Comparison of ENCODE assay signal across 8 mouse cellular contexts in the genomic region with DNA sequence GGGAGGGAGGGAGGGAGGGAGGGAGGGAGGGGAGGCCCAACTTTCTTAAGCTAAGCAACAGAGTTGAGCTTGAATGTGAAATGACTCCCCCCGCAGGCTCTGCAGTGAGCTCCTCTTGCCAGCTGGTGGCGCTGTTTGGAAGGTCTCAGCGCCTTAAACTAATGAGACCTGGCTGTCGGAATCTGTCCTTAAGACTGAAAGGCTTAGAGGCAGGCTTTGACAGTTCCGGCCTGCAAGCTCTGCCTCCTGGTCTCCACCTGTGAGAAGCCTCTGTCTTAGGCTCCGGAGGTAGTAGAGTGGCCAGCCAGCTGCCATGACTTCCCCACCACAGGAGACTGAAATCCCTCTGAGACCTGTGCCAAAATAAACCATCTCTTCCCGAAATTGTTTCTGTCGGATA. TPM values are rescaled to one million over a fixed set of nuclear protein-coding genes. Genes with fewer than 3 reads are reported as not detected.
DNase-seq lines count a peak whose midpoint lies in the region; ATAC-seq and TF ChIP-seq lines count a peak whose summit lies in the region.

No protein-coding gene starts in this region.

- ATAC-seq in lung, embryonic 14.5 days (ENCODE audit: insufficient read depth): peak; percentile 18; the same call in 1 of the 2 replicates

- intact Hi-C loops in heart, adult 2 months (cut with DNase I): loop anchor here (2.0 to 5.0 kb wide), 3 partner anchors 73 to 508 kb away; partner anchors contain the start of gene Igsf3

- H3K27ac ChIP-seq in heart, adult 2 months: no peak overlapping the region
- no peak overlapping the region for H3K27ac ChIP-seq in lung, embryonic 14.5 days (ENCODE audit: low read depth)

- no peaks in the 10 kb centered on the region for H3K79me2 ChIP-seq in heart, adult 2 months (replicated peaks; ENCODE audit: control insufficient read depth, insufficient read depth, low read length)

- peak; percentile 67 to 78 for DNase-seq in CD8-positive naive resting alpha-beta T cell, adult 2 months (ENCODE audit: low read depth in 2 of 2, low spot score in 2 of 2)
- DNase-seq in adrenal gland, adult 2 months: peak; percentile 60
- peak; percentile 87 for DNase-seq in embryo, embryonic 10.5 days (ENCODE audit: low spot score)
- DNase-seq in heart, adult 2 months: peak; percentile 65 to 79
- peak; percentile 71 for DNase-seq in kidney, postnatal 14 days
- peak; percentile 85 for DNase-seq in lung, embryonic 14.5 days
- DNase-seq in right cerebral cortex, postnatal 10 days (ENCODE audit: low spot score in 2 of 2): peak; percentile 70 to 79
- DNase-seq in adipocyte (ENCODE audit: low spot score): no peak

- H3K9ac ChIP-seq in heart, adult 2 months (ENCODE audit: low read depth, low read length): no peak overlapping the region
- H3K9ac ChIP-seq in lung, embryonic 14.5 days: no peak overlapping the region

- H3K4me1 ChIP-seq in heart, adult 2 months (ENCODE audit: control insufficient read depth, insufficient read depth, low read length): peaks cover 2% of the 10 kb centered on the region; the same call in 1 of the 2 replicates
- peaks cover 7% of the 10 kb centered on the region for H3K4me1 ChIP-seq in lung, embryonic 14.5 days (ENCODE audit: insufficient read depth)

- no peak overlapping the region for H3K4me3 ChIP-seq in heart, adult 2 months
- no peak overlapping the region for H3K4me3 ChIP-seq in lung, embryonic 14.5 days (ENCODE audit: low read depth, low read length)

- TF ChIP-seq CTCF in heart, adult 2 months (IDR thresholded peaks at IDR 0.05): peak; percentile 74
- peak; percentile 72 for TF ChIP-seq CTCF in lung, embryonic 14.5 days (IDR thresholded peaks at IDR 0.05; ENCODE audit: low read depth)

- TF ChIP-seq POLR2A in heart, adult 2 months (IDR thresholded peaks at IDR 0.05; ENCODE audit: insufficient read depth, low read depth, low read length): no peak

- 22% methylated on average over 8 of the region's 8 CpGs for WGBS in heart, adult 2 months
- 9% methylated on average over 8 of the region's 8 CpGs for WGBS in lung, embryonic 14.5 days

- no peaks in the 10 kb centered on the region for H3K9me3 ChIP-seq in lung, embryonic 14.5 days (ENCODE audit: low read depth, low read length)

- H3K36me3 ChIP-seq in heart, adult 2 months (ENCODE audit: control insufficient read depth, insufficient read depth, low read length): no peaks in the 10 kb centered on the region
- no peaks in the 10 kb centered on the region for H3K36me3 ChIP-seq in lung, embryonic 14.5 days (ENCODE audit: insufficient read depth)

- TF ChIP-seq EP300 in heart, adult 2 months (IDR thresholded peaks at IDR 0.05; ENCODE audit: insufficient read depth, low read depth, low read length): no peak

- H3K27me3 ChIP-seq in heart, adult 2 months (ENCODE audit: control insufficient read depth, insufficient read depth, low read length): no peaks in the 10 kb centered on the region
- H3K27me3 ChIP-seq in lung, embryonic 14.5 days (ENCODE audit: insufficient read depth, low read length): no peaks in the 10 kb centered on the region

- H3K4me2 ChIP-seq in lung, embryonic 14.5 days: no peak overlapping the region

RNA-seq across cellular contexts. Expression of gene Cd2, which starts 16.4 kb away (rescaled TPM):
- 1 to 10 TPM in 1 of 2 experiments, under 1 TPM in 1; 0.37 to 1.5 TPM for total RNA-seq in adrenal gland, adult 2 months (2021)
- 0.55 and 0.93 TPM in 2 replicates for polyA plus RNA-seq in adrenal gland, adult 2 months (2012; rRNA removed)
- total RNA-seq in heart, adult 2 months (2021): 1 to 10 TPM in 1 of 2 experiments, under 1 TPM in 1; 0.84 to 1.1 TPM
- polyA plus RNA-seq in heart, adult 2 months (2012; rRNA removed): 0.76 and 1.7 TPM in 2 replicates
- polyA plus RNA-seq in lung, embryonic 14.5 days (2014; fragmentation: Nextera tagmentation; extraction: Ambion mirVana): 0.42 TPM in 1 of 2 replicates, not detected in the other
